Mouse (Mus musculus): ENCODE measurements around the gene Mtss1l. TPM values are rescaled to one million over a fixed set of nuclear protein-coding genes. Genes with fewer than 3 reads are reported as not detected.

The Mtss1l gene
- polyA plus RNA-seq, 1 experiment from 2014 or later = 9.9 TPM

- H3K4me2 ChIP-seq (ENCODE audit: low read length) = no peak overlapping the region
- H3K9ac ChIP-seq (ENCODE audit: low read length) = no peak overlapping the region
- 87% methylated on average over 9 of the region's 9 CpGs for WGBS
- no peaks in the 10 kb centered on the region for H3K27me3 ChIP-seq (replicated peaks; ENCODE audit: control insufficient read depth, insufficient read depth, low read length)
- H3K4me3 ChIP-seq (ENCODE audit: low read depth, low read length) = no peak overlapping the region
- H3K27ac ChIP-seq (ENCODE audit: low read depth) = no peak overlapping the region
- H3K9me3 ChIP-seq (ENCODE audit: control insufficient read depth, low read length) = no peaks in the 10 kb centered on the region
- H3K4me1 ChIP-seq (replicated peaks; ENCODE audit: control insufficient read depth, insufficient read depth, low read length) = no peaks in the 10 kb centered on the region
- H3K36me3 ChIP-seq (ENCODE audit: control insufficient read depth, insufficient read depth, low read length) = peaks cover 15% of the 10 kb centered on the region
- DNase-seq (ENCODE audit: low spot score) (no peak), ATAC-seq (replicated peaks; ENCODE audit: low FRiP score, low TSS enrichment, low read depth) (no peak)
These were observed 31.3 kb upstream of the Mtss1l start for GRCm38 (mm10) chr8:110689961-110690360.

GRCm38 (mm10) chr8:110694226-110694625 is 27.1 kb upstream of the Mtss1l start:
- no peaks in the 10 kb centered on the region; the same call in none of the 2 replicates for H3K36me3 ChIP-seq (ENCODE audit: control insufficient read depth, insufficient read depth, low read length)
- H3K4me3 ChIP-seq (ENCODE audit: low read depth, low read length) = no peak overlapping the region
- no peak overlapping the region for H3K9ac ChIP-seq (ENCODE audit: low read length)
- H3K4me1 ChIP-seq (replicated peaks; ENCODE audit: control insufficient read depth, insufficient read depth, low read length) = no peaks in the 10 kb centered on the region
- ATAC-seq (replicated peaks; ENCODE audit: low FRiP score, low TSS enrichment, low read depth) (no peak), DNase-seq (ENCODE audit: low spot score) (no peak)
- H3K9me3 ChIP-seq (ENCODE audit: control insufficient read depth, low read length) = no peaks in the 10 kb centered on the region
- no peaks in the 10 kb centered on the region for H3K27me3 ChIP-seq (replicated peaks; ENCODE audit: control insufficient read depth, insufficient read depth, low read length)
- 74% methylated on average over 5 of the region's 5 CpGs for WGBS
- no peak overlapping the region for H3K4me2 ChIP-seq (ENCODE audit: low read length)
- H3K27ac ChIP-seq (ENCODE audit: low read depth) = no peak overlapping the region

GRCm38 (mm10) chr8:110694826-110695225 is 26.4 kb upstream of the Mtss1l start:
- ATAC-seq (replicated peaks; ENCODE audit: low FRiP score, low TSS enrichment, low read depth) (no peak), DNase-seq (ENCODE audit: low spot score) (no peak)
- Histone ChIP-seq H3K27ac (ENCODE audit: low read depth) (no peak overlapping the region), H3K9me3 (ENCODE audit: control insufficient read depth, low read length) (no peaks in the 10 kb centered on the region), H3K36me3 (ENCODE audit: control insufficient read depth, insufficient read depth, low read length) (no peaks in the 10 kb centered on the region; the same call in 1 of the 2 replicates), H3K4me2 (ENCODE audit: low read length) (no peak overlapping the region), H3K9ac (ENCODE audit: low read length) (no peak overlapping the region), H3K27me3 (replicated peaks; ENCODE audit: control insufficient read depth, insufficient read depth, low read length) (no peaks in the 10 kb centered on the region), H3K4me3 (ENCODE audit: low read depth, low read length) (no peak overlapping the region), H3K4me1 (replicated peaks; ENCODE audit: control insufficient read depth, insufficient read depth, low read length) (no peaks in the 10 kb centered on the region)
- 84% methylated on average over 4 of the region's 4 CpGs for WGBS

GRCm38 (mm10) chr8:110695431-110695830 is 25.8 kb upstream of the Mtss1l start:
- no peaks in the 10 kb centered on the region for H3K27me3 ChIP-seq (replicated peaks; ENCODE audit: control insufficient read depth, insufficient read depth, low read length)
- no peaks in the 10 kb centered on the region for H3K9me3 ChIP-seq (ENCODE audit: control insufficient read depth, low read length)
- no peak overlapping the region for H3K9ac ChIP-seq (ENCODE audit: low read length)
- H3K36me3 ChIP-seq (ENCODE audit: control insufficient read depth, insufficient read depth, low read length) = no peaks in the 10 kb centered on the region; the same call in 1 of the 2 replicates
- no peaks in the 10 kb centered on the region for H3K4me1 ChIP-seq (replicated peaks; ENCODE audit: control insufficient read depth, insufficient read depth, low read length)
- H3K4me2 ChIP-seq (ENCODE audit: low read length) = no peak overlapping the region
- ATAC-seq (replicated peaks; ENCODE audit: low FRiP score, low TSS enrichment, low read depth) (no peak), DNase-seq (ENCODE audit: low spot score) (no peak)
- no peak overlapping the region for H3K4me3 ChIP-seq (ENCODE audit: low read depth, low read length)
- H3K27ac ChIP-seq (ENCODE audit: low read depth) = no peak overlapping the region
- 92% methylated on average over 5 of the region's 5 CpGs for WGBS

- no peak overlapping the region for H3K4me3 ChIP-seq (ENCODE audit: low read depth, low read length)
- no peak for ATAC-seq (replicated peaks; ENCODE audit: low FRiP score, low TSS enrichment, low read depth)
- H3K4me1 ChIP-seq (replicated peaks; ENCODE audit: control insufficient read depth, insufficient read depth, low read length) = no peaks in the 10 kb centered on the region
- H3K9me3 ChIP-seq (ENCODE audit: control insufficient read depth, low read length) = no peaks in the 10 kb centered on the region
- H3K27me3 ChIP-seq (replicated peaks; ENCODE audit: control insufficient read depth, insufficient read depth, low read length) = no peaks in the 10 kb centered on the region
- 84% methylated on average over 4 of the region's 4 CpGs for WGBS
- no peak overlapping the region for H3K9ac ChIP-seq (ENCODE audit: low read length)
- no peak for DNase-seq (ENCODE audit: low spot score)
- no peak overlapping the region for H3K27ac ChIP-seq (ENCODE audit: low read depth)
- no peak overlapping the region for H3K4me2 ChIP-seq (ENCODE audit: low read length)
- no peaks in the 10 kb centered on the region; the same call in 1 of the 2 replicates for H3K36me3 ChIP-seq (ENCODE audit: control insufficient read depth, insufficient read depth, low read length)
These were observed 25.2 kb upstream of the Mtss1l start for GRCm38 (mm10) chr8:110696051-110696450.

- Histone ChIP-seq H3K4me1 (replicated peaks; ENCODE audit: control insufficient read depth, insufficient read depth, low read length) (peaks cover under 1% of the 10 kb centered on the region; the same call in 1 of the 2 replicates), H3K4me2 (ENCODE audit: low read length) (no peak overlapping the region), H3K27ac (ENCODE audit: low read depth) (no peak overlapping the region), H3K9ac (ENCODE audit: low read length) (no peak overlapping the region), H3K36me3 (ENCODE audit: control insufficient read depth, insufficient read depth, low read length) (no peaks in the 10 kb centered on the region; the same call in 1 of the 2 replicates), H3K9me3 (ENCODE audit: control insufficient read depth, low read length) (no peaks in the 10 kb centered on the region), H3K4me3 (ENCODE audit: low read depth, low read length) (no peak overlapping the region), H3K27me3 (replicated peaks; ENCODE audit: control insufficient read depth, insufficient read depth, low read length) (no peaks in the 10 kb centered on the region)
- WGBS = 86% methylated on average over 5 of the region's 5 CpGs
- no peak for ATAC-seq (replicated peaks; ENCODE audit: low FRiP score, low TSS enrichment, low read depth)
- DNase-seq (ENCODE audit: low spot score) = no peak
These were observed 23.7 kb upstream of the Mtss1l start for GRCm38 (mm10) chr8:110697571-110697970.

GRCm38 (mm10) chr8:110698098-110698497 is 23.2 kb upstream of the Mtss1l start:
- H3K4me2 ChIP-seq (ENCODE audit: low read length) = no peak overlapping the region
- no peak for ATAC-seq (replicated peaks; ENCODE audit: low FRiP score, low TSS enrichment, low read depth)
- no peaks in the 10 kb centered on the region; the same call in 1 of the 2 replicates for H3K36me3 ChIP-seq (ENCODE audit: control insufficient read depth, insufficient read depth, low read length)
- no peak overlapping the region for H3K4me3 ChIP-seq (ENCODE audit: low read depth, low read length)
- 74% methylated on average over 1 of the region's 1 CpGs for WGBS
- DNase-seq (ENCODE audit: low spot score) = no peak
- no peaks in the 10 kb centered on the region for H3K27me3 ChIP-seq (replicated peaks; ENCODE audit: control insufficient read depth, insufficient read depth, low read length)
- H3K27ac ChIP-seq (ENCODE audit: low read depth) = no peak overlapping the region
- H3K4me1 ChIP-seq (replicated peaks; ENCODE audit: control insufficient read depth, insufficient read depth, low read length) = peaks cover 6% of the 10 kb centered on the region
- H3K9me3 ChIP-seq (ENCODE audit: control insufficient read depth, low read length) = no peaks in the 10 kb centered on the region
- H3K9ac ChIP-seq (ENCODE audit: low read length) = no peak overlapping the region

- Histone ChIP-seq H3K36me3 (ENCODE audit: control insufficient read depth, insufficient read depth, low read length) (no peaks in the 10 kb centered on the region), H3K4me3 (ENCODE audit: low read depth, low read length) (no peak overlapping the region), H3K27ac (ENCODE audit: low read depth) (no peak overlapping the region), H3K9ac (ENCODE audit: low read length) (no peak overlapping the region), H3K9me3 (ENCODE audit: control insufficient read depth, low read length) (no peaks in the 10 kb centered on the region), H3K4me1 (replicated peaks; ENCODE audit: control insufficient read depth, insufficient read depth, low read length) (peaks cover 13% of the 10 kb centered on the region), H3K4me2 (ENCODE audit: low read length) (no peak overlapping the region), H3K27me3 (replicated peaks; ENCODE audit: control insufficient read depth, insufficient read depth, low read length) (no peaks in the 10 kb centered on the region)
- 70% methylated on average over 7 of the region's 7 CpGs for WGBS
- no peak for DNase-seq (ENCODE audit: low spot score)
- no peak for ATAC-seq (replicated peaks; ENCODE audit: low FRiP score, low TSS enrichment, low read depth)
These were observed 21.8 kb upstream of the Mtss1l start for GRCm38 (mm10) chr8:110699501-110699900.

- no peak overlapping the region for H3K4me2 ChIP-seq (ENCODE audit: low read length)
- ATAC-seq (replicated peaks; ENCODE audit: low FRiP score, low TSS enrichment, low read depth) (no peak), DNase-seq (ENCODE audit: low spot score) (no peak)
These were observed 20.7 kb upstream of the Mtss1l start for GRCm38 (mm10) chr8:110700561-110700960.

More at GRCm38 (mm10) chr8:110700561-110700960, 20.7 kb upstream of the Mtss1l start:
- no peaks in the 10 kb centered on the region for H3K27me3 ChIP-seq (replicated peaks; ENCODE audit: control insufficient read depth, insufficient read depth, low read length)
- H3K4me3 ChIP-seq (ENCODE audit: low read depth, low read length) = no peak overlapping the region
- H3K27ac ChIP-seq (ENCODE audit: low read depth) = no peak overlapping the region
- no peaks in the 10 kb centered on the region for H3K36me3 ChIP-seq (ENCODE audit: control insufficient read depth, insufficient read depth, low read length)
- no peak overlapping the region for H3K9ac ChIP-seq (ENCODE audit: low read length)
- 91% methylated on average over 2 of the region's 2 CpGs for WGBS
- no peaks in the 10 kb centered on the region for H3K9me3 ChIP-seq (ENCODE audit: control insufficient read depth, low read length)
- H3K4me1 ChIP-seq (replicated peaks; ENCODE audit: control insufficient read depth, insufficient read depth, low read length) = peaks cover 13% of the 10 kb centered on the region
